In the genomic region with DNA sequence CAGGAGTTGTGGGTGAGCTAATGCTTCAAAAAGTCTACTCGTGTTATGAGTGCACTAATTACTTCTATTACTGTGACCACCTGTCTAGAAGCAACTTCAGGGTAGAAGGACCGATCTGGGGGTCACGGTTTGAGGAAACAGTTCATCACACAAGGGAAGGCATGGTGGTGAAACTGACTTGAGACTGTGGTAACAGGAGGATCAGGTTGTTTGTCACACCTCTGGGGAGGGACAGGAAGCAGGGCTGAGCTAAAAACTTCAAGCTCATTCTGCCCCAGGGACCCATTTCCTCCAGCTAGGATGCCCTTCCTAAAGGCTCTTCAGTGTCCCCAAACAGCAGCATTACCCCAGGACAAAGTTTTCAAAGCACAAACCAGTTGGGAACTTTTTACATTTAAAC, we compare ENCODE assay signal across 13 mouse cellular contexts.
"Had no signal": no experiment of that assay in that cellular context is flagged by ENCODE, and none has a peak within 500 bp of the region (broad histone marks: within the 10 kb centered on the region; RNA-seq: fewer than 3 reads in every experiment).

No protein-coding gene starts in this region.

- H3K4me1 ChIP-seq: liver, embryonic 13.5 days; stomach, embryonic 15.5 days had no signal

- H3K27ac ChIP-seq: kidney, postnatal 0 days; layer of hippocampus, adult 2 months; limb, embryonic 12.5 days; liver, embryonic 13.5 days; midbrain, embryonic 15.5 days; neural tube, embryonic 12.5 days; stomach, embryonic 15.5 days had no signal

- H3K4me3 ChIP-seq: layer of hippocampus, adult 2 months; limb, embryonic 12.5 days; liver, embryonic 13.5 days; midbrain, embryonic 15.5 days; neural tube, embryonic 12.5 days; stomach, embryonic 15.5 days had no signal

- DNase-seq: kidney, adult 8-10 months; kidney, postnatal 4 days; liver; liver, embryonic 13.5 days; liver, postnatal 0 days; retina, postnatal 1 day; thymus, postnatal 4 days had no signal

- H3K36me3 ChIP-seq: limb, embryonic 12.5 days; liver, embryonic 13.5 days; midbrain, embryonic 15.5 days; neural tube, embryonic 12.5 days; stomach, embryonic 15.5 days had no signal

- H3K27me3 ChIP-seq: limb, embryonic 12.5 days; liver, embryonic 13.5 days; midbrain, embryonic 15.5 days; neural tube, embryonic 12.5 days; stomach, embryonic 15.5 days had no signal

- ATAC-seq: liver, postnatal 0 days; midbrain, embryonic 15.5 days had no signal
